Mouse (Mus musculus) G1E-ER4 (cell line): ENCODE results near the gene Capn13. TPM values are rescaled to one million over a fixed set of nuclear protein-coding genes. Genes with fewer than 3 reads are reported as not detected.

Source experiments
- GATA1 ChIP-seq: IDR thresholded peaks from one replicate; pipeline ENCODE4 v1.8.0; 2012; ENCODE audit warnings: low read length, inconsistent platforms
- polyA plus RNA-seq: library from polyadenylated mRNA; stranded (reverse); fragments of >175 nt; gene quantifications from 2 replicates; pipeline ENCODE4 v1.2.3, GENCODE M21; 2012

Capn13 gene
- polyA plus RNA-seq, 1 experiment, result not detected

GRCm38 (mm10) chr17:73258620-73259019, 142.0 kb downstream of the Capn13 start:
- TF ChIP-seq GATA1, result no peak
